Mouse (Mus musculus): ENCODE data around the gene Serinc3.
"Not testable (repeated sequence)": the region's sequence is repeated elsewhere in the genome, so short reads cannot be mapped to it uniquely, and the experiment has no call there.

- not testable (repeated sequence) for TF ChIP-seq POLR2A (IDR thresholded peaks at IDR 0.05; ENCODE audit: borderline replicate concordance, extremely low read depth, low read depth, low read length); CTCF (IDR thresholded peaks at IDR 0.05; ENCODE audit: insufficient read depth, low read length)
Measured at GRCm38 (mm10) chr2:163621401-163621800, 23.5 kb downstream of the Serinc3 start.
